Mouse (Mus musculus) cortical plate, adult 2 months (tissue): ENCODE measurements around the gene Fbxo28.

Source experiments
- CTCF ChIP-seq: fragments of 200-500 bp; IDR thresholded peaks from 2 replicates; pipeline ENCODE4 v1.5.1; 2011; ENCODE audit warnings: mild to moderate bottlenecking, control low read depth, low read length; ENCODE audit not compliant: insufficient read depth; ENCODE audit errors: extremely low read depth
- POLR2A ChIP-seq: fragments of 200-500 bp; IDR thresholded peaks from 2 replicates; pipeline ENCODE4 v1.6.1; 2011; ENCODE audit warnings: mild to moderate bottlenecking, low read length, control low read depth; ENCODE audit not compliant: insufficient read depth; ENCODE audit errors: extremely low read depth

DNA sequence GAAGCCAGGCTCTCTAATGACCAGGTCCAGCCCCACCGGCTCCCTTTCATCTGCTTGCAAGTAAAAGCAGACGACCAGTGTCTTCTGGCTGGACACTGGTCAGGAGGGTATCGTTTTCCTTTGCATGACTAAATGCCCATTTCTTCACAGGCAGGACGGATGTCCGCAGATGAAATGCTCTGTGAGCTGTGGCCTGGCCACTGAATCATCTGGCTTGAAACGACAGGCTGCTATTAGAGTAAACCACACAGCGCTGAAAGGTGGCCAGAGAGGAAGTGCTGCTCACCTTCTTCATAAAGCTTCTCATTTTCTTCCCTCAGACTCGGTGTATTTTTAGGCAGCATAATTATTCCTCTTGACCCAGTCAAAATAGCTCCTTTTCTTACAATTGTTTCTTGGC, 27.4 kb upstream of the Fbxo28 start:
- TF ChIP-seq CTCF (no peak), POLR2A (no peak)
